Mouse (Mus musculus): ENCODE results near the gene Aldh3b3.

Aldh3b3 gene

DNA sequence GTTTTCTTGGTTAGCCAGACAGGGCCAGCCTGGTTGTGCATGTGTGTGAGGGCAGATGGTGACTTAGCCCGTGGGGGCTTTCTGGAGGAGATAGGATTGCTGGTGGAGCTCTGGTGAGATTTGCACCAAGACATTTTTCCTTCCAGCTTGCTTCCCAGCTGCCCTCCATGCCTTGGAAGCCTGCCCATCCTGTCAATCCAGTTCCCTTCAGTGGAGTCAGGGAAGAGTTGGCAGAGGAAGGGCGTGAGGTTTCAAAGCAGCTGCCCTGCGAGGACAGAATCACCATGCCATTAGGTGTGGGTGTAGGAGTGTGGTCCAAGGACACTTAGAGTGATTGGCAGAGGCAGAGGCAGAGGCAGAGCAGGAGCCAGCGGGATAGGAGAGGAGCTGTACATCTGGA lies at the start of gene Aldh3b3:
Gene Aldh3b3, plus strand, starts transcription at position 176 of the 400 bp plus-strand sequence.
- DNase-seq: no peak

DNA sequence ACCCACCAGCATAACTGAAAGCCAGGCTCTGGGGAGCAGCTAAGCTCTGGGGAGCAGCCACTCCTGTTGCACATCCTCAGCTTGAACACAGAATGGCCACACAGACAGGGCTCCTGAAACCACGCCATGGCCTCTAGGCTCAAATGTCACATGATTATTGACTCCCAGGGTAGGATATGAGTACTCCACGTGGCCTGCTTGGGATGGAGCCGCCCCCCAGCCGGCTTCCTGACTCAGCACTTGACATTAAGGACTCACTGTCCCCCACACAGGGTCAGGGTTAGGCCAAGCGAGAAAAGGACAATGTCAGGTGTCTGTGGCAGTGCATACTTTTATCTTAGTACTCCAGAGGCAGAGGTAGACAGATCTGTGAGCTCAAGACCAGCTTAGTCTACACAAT lies 48.2 kb upstream of the Aldh3b3 start:
- no peak for DNase-seq

DNA sequence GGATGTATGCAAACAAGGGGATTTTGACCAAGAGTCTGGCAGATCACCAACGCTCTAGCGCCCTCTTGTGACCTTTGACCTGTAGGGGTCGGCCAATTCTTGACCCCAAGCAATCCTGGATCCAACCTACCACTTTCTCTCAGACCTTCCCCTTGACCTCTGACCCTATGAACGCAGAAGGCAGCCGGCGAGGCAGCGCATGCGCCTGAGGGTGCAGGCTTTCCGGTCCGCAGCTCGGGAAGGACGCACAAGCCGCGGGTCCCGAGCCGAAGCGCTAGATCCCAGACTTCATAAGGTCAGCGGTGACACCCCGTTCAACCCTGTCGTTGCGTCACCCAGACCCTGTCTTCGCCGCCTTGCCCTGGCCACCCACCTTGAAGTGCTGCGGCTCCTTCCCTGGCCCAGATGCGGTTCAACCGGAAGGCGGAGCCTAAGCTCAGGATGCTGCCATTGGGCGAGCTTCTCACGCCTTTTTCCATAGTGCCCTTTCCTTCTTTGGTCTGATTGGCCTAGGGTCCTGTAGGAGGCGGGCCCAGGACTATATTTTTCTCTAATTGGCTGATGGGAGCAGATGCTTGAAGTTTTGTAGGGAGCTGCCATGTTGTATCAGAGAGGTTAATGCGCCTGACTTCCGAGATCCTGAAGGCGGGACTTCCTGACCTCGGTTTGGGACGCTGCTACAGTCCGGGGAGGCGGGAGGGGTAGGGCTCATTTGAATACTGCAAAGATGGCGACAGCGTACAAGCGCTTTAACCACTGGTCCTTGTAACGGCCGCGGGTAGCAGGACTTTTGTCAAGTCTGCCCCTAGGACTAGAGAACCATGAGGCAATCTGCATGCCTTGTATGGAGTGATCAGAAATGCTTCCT lies 45.9 kb upstream of the Aldh3b3 start, which contains the start of gene Ndufs8:
Gene Ndufs8, minus strand, starts transcription at position 438 of the 868 bp plus-strand sequence.
- DNase-seq: peak; percentile 92

DNA sequence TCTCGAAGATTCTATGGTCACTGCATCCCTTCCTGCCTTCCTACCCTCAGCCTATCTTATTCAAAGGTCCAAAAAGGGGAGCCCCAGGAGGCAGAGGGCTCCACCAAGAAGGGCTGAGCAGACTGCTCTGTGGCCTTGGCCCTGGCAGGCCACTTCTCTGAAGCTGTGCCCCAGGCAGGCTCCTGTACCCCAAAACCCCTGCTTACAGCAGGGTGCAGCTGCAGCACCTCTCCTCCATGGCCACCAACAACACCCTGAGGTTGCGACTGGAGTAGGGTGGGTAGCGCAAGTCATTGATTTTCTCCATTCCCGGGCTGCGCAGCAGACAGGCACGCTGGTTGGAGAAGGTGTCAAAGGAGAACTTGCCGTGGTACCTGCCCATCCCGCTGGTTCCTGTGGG lies 44.8 kb upstream of the Aldh3b3 start:
- no peak for DNase-seq

DNA sequence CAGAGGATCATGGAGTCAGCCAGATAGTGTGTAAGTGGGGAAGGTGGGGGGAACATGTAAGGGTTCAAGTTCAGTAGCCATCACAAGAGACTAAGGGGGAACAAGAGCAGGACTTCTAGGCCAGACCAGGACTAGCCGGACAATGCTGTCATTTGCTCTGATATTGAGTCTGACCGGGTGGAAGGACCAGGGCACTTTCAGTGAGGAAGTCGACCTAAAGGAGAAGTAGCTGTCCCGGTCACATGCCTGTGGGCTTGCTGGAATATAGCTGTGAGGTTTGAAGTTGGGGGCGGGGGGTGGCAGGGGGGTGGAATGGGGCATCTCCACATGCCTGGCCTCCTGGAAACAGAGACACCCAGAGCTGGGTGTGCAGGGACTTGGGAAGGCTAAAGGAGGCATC lies 43.9 kb upstream of the Aldh3b3 start:
- no peak for DNase-seq

DNA sequence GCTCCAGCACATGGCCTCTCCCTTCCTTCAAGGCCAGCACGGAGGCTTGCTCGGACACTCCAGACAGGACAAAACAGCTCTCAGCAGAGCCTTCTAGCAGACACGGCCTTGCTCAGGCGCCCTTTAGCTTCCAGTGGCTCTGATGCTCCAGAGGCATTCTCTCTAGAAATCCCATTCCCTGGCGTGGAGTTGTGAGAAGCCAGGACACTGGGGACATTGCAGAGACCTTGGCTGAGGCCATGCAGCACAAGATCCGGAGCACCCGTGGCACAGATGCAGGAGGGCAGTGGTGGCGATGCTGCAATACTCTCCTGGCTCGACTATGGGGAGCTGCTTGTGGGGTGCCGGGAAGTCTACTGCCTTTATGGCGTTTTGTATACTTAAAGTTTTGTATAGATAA lies 41.7 kb upstream of the Aldh3b3 start:
- DNase-seq: no peak

DNA sequence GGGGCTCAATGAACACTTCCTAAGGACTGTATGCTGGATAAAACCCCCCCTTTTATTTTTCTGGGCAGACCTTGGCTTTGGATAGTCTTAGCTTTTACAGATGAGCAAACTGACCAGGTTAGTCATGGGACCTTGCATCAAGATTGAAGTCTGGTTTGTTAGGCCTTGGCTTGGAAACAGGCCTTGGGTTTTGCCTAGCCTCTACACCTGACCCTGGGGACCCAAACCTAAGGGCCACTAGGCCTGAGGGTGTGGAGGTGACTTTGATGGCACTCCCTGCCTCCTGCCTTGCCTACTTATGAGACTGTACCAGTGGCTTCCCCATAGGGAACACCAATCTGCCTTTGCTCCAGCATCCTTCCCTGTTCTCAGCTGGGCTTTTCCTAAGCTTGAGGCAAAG lies 38.5 kb upstream of the Aldh3b3 start:
- DNase-seq: no peak

DNA sequence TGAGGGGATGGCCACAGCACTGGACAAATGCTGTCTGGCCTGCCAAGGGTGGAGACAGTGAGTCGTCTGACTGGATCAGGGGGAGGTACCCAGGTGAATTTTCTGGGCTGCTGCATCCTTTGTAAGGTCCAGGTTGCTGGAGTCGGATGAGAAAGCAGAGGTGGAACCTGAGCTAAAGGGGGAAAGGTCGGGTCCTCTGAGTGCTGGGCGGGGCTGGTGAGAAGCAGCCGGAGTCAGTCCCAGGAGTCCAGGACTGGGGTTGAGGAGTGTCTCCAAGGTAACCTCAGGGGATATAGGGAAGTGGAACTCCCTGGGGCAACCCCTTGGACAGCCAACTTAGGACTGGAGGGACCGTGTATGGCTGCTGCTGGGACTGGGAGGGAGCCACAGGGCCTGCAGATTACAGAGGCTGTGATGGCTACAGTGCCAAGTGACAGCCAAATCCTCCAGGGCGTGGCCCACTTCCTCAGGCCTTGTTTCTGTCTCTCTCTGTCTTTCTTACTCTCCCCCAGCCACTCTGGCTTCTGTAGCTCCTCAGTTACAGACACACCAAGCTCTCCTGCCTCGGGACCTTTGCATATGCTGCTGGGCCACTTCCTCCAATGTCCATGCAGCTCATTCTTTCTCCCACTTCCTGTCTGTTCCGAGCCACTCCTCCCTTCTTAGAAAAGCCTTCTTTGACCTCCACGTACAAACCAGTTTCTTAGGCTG lies 35.6 kb upstream of the Aldh3b3 start:
- DNase-seq: no peak

DNA sequence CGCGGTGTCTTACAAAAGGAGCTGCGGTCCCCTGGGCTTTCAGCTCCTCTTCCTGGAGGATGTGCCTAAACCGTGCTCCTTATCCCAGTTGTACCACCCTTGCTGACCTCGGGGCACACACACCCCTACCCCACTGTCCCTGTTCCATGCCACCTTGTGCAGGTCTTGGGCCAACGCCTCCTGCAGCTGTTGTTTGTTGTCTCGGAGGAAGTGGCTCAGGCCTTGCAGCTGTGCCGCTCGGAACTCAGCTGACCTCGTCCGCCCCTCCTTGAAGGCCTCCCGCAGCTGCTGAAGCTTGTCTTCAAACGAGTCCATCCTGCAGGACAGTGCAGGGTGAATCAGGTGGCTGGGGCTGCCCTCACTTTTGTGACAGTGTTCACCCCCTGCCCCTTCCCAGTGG lies 34.9 kb upstream of the Aldh3b3 start:
- DNase-seq: peak; percentile 52

DNA sequence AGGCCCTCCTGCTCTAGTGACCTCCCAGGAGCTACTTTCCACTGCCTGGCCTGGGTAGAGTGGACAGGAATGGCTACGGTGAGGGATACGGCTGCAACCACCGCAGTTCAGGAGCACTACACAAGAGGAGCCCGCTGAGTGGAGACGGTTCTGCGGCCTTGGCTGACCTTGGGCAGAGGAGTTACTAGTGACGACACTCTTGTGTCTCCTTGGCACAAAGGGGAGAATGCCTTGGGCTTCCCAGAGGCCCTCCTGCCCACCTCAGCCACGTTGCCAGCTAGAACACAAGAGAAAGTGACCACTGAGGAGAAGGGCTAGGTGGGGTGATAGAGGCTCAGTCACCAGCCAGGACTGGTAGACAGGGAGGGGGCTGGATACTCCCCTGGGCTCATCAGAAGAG lies 34.3 kb upstream of the Aldh3b3 start:
- no peak for DNase-seq

DNA sequence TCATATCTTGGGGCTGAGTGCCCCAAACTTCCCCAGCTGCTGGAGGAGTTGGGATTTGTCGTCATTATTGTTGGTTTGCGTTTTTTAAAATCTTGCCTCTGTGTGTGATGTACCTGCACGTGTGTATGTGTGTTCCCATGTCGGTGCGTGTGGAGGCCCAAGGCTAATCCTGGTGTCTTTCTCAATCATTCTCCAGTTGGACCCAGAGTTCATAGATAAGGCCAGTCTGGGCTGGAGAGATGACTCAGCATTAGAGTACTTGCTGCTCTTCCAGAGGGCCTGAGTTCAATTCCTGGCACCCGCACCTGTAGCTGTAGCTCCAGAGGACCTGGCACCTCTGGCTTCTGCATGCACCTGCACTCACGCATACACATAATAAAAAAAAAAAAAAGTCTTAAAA lies 33.6 kb upstream of the Aldh3b3 start:
- no peak for DNase-seq

DNA sequence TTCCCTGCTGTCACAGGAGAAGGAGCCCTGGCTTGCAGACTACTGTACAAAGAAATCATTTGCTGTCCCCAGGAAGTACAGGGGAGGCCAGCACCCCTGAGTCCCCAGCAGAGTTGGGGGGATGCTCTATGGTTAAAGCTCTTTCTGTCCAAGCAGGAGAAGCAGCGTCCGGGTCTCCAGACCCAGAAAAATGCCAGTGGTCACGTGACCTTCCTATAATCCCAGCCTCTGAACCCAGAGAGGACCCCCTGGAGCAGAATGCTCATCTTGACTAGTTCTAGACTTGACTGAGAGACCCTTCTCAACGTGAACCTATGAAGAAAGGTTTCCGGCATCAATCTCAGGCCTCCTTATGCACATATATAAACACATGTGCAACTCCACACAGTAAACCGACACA lies 32.6 kb upstream of the Aldh3b3 start:
- DNase-seq: no peak

DNA sequence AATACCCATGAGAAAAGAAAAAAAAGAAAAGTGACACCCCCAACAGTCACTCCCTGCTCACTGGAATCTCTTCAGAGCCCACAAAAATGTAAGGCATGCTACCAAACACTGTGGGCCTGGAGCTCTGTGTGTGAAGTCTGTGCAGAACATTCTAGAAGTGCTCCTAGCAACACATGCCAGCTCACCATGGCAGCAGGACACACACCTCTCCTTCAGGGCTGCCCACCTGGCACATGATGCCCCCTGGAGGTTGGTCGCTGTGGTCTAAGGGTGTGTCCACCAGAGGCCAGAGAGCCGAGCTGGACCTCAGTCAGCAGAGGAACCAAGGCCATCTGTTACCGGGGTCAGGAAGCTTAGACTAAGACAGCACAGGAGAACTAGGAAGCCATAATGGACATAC lies 32.2 kb upstream of the Aldh3b3 start:
- DNase-seq: no peak

DNA sequence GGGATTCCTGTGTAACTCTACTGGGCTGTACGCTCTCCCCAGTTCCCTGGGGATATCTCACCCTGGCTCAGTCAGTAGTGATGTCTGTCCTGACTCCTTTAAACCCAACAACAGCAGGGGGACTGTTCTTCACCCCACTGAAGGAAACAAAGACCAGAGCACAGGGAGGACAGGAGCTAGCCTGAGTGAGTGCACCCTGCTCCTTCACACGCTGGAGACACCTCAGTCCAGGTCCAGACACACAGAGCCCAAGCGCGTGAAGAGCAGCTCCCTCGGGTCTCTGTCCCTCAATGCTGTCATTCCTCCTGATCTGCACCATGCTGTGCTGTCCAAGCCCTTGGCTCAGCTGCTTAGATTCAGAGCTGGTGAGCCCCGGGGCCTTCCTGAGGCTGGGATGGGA lies 31.8 kb upstream of the Aldh3b3 start:
- DNase-seq: no peak

DNA sequence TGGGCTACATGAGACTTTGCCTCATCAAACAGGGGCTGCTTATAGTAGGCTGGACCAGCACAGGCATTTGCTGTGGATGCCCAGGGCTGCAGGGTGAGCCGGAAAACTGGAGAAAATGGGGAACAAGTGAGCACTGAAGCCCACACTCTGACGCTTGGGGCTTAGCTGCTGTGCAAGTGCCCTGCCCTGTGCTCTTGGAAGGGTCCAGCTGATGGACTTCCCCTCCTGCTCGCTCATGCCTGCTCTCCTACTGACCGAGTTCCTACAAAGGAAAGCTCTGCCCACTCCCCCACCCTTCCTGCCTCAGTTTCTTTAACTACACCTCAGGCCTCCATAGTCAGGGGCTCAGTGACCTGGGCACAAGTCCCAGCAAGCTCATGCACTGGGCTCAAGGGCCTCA lies 30.5 kb upstream of the Aldh3b3 start:
- DNase-seq: no peak

DNA sequence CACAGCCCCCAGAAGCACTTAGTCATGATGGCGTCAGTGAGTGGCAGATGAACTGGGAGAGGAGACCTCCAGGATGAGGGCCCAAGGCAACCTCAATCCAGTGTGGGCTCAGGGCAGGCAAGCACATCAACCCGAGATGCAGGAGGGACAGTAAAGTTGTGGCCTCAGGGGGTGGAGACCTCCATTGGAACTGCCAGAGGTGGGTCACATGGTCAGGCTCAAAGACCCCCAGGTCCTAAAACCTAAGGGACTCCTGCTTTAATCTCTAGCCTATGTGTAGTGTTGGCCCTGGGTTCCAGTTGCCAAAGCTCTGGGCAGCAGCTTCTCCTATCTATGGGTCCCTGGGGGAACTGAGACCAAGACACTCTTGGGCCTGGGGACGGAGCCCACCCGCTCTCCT lies 29.7 kb upstream of the Aldh3b3 start:
- DNase-seq: no peak

DNA sequence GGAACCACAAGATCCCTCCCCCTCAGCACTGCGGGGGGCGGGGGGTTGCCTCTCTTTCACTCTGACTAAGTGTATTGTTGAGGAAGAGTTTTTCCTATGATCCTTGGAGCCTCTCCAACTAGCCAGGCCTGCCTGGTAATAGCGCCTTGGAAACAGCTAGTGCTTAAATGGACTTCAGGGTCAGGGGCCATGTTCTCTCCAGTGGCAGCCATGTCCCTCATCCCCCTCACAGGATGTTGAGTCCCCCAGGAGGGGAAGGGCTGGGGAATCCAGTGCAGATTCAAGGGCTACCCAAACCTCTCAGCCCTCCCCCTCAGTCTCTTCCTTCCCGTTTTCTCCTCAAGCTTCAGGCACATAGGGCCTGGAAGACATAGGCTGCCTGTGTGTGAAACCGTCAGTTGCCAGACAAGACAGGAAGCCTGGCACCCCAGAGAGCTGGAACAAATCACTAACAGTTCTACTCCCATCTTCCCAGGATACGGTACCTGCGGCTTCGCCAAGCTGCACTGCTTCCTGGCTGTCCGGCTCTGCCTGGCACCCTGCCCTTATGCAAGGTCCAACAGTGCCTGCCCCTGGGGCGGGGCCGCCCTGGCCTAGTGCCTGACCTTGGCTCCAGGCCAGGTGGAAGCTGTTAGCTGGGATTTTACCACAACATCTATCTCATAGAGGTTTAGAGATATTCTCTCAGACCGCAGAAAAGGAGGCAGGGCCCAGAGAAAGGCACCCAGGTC lies 29.1 kb upstream of the Aldh3b3 start, which contains the start of gene Aldh3b1:
Gene Aldh3b1, minus strand, starts transcription at position 598 of the 731 bp plus-strand sequence.
- DNase-seq: peak; percentile 28

DNA sequence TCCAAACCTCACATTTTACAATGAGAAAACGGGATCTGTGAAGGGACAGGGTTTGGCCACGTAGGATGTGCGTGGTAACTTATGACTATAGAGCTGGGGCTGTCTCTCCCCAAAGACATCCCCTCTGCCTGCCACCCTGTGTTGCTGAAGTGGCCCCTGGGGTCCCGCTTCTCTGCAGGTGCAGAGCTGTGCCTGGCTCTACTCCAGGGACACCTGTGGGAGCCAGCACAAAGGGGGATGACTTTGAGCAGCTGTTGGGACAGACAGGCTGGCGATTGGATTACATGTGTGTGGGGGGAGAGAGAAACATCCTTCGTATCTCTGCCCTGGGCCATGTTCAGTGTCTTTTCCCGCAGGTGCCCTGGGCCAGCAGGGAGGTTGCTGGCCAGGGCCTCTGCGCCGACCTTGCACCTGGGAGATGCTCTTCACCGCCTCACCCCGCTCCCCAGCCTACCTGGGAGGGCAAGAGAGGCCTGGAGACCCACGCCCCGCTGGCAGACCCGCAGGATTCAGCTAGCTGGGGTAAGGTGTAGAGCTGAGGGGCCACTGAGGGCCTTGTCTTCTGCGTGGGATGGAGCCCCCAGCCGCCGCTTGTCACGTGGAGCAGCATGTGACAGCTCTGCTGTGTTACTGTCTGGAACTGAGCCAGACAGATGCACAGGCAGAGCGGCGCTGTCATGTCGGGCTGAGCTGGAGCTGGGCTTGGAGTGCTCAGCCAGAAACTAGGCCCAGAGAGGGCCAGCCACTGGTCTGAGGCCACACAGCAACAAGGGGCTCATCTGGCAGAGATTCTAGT lies 28.0 kb upstream of the Aldh3b3 start:
- DNase-seq: peak; percentile 71

DNA sequence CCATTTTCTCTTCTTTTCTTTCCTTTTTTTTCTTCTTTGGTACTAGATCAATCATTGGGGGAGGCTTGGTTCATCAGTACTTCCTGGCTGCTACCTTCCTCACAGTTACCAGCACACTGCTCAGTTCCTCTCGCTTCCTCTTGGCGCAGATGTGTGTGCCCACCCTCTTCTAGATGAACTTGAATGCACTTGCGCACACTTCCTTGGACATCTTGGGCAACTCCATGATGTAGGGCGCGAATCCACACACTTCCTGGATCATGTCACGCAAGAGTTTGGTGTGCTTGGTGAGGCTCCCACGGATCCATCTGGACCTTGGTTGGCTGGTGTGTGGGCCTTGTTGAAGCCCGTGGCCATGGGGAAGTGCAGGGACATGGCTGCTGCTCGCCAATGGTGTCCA lies 26.7 kb upstream of the Aldh3b3 start:
- no peak for DNase-seq

DNA sequence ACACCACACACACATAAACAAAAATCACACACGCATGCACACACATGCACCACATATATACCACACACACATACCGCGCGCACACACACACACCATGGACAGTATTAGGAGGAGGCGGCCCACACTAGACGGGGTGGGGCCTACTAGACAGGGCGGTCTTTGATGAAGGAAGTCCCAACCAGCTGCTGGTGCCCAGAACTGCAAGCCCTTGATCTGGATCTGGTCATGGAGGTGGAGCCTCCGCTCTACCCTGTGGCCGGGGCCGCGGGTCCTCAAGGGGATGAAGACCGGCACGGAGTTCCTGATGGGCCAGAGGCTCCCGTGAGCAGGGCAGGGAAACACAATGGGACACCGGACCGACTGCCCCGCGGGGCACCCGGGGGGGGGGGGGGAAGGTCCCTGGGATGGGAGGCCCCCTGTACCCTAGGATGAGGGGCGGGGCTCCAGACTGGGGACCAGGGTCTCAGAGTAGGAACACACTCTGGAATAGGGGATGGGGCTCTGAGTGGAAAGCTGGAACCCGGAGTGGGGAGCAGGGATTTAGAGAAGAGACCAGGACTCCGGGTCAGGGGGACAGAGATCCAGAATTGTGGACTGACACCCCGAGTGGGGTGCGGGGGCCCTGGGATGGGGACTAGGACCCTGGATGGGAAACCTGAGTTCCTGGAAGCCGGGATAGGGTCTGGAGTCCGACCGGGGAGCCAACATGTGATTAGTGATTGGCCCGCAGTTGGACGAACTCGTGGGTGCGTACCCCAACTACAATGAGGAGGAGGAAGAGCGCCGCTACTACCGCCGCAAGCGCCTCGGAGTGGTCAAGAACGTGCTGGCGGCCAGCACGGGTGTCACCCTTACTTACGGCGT lies 23.2 kb upstream of the Aldh3b3 start, which contains the start of gene Unc93b1:
Gene Unc93b1, plus strand, starts transcription at position 155 of the 864 bp plus-strand sequence.
- DNase-seq: peak; percentile 27
